Mouse (Mus musculus): ENCODE measurements around the gene Lrp5.

The Lrp5 gene

DNA sequence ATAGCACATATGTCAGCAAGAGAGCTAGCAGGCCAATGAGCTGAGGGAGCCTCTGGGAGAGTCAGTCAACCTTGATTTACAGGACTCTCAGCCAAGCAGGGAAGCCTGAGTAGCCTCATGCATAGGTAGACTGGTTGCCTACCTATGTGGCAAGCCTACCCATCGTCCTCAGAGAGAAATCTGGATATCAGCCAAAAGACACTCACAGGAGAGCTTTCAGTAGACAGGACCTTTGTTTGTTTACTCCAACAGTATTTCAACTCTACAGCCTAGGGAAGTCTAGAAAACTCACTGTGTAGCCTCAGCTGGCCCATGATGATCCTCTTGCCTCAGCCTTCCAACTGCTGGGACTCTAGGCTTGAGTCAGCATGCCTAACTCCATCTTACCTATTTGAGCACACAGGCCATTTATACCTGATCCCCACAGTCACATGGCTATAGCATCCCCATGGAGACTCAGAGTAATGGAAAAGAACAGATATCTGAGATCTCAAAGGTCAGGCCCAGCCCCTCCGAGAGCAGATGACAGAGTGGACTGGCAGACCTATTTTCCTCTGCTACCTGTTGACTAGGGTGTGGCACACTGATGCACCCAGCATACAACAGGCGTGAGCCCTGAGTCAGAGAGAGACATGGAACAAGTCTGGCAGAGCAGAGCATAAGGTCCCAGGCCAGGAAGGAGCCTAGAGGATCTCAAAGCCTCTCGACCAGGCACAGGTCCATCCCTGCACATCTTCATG, 73.7 kb downstream of the Lrp5 start:
- no peak for DNase-seq (ENCODE audit: low spot score in 2 of 2)

DNA sequence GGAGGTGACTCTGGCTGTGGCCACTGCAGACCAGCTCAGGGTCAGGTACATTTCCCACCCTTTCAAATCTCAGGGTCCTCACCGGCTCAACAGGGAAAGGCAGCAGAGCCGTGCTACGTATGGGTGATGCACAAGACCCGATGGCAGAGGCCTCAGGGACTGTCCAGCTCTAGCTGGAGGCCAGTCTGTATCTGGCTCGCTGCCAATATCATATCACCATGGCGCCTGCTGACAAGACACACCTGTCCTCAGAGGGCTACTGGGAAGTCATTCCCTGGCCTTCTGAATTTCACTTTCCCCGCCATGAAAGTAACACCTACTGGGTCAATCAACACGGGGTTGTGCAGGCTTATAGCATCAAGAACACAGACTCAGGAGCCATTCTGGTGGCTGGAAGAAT, 74.6 kb downstream of the Lrp5 start:
- no peak for DNase-seq (ENCODE audit: low spot score in 2 of 2)

DNA sequence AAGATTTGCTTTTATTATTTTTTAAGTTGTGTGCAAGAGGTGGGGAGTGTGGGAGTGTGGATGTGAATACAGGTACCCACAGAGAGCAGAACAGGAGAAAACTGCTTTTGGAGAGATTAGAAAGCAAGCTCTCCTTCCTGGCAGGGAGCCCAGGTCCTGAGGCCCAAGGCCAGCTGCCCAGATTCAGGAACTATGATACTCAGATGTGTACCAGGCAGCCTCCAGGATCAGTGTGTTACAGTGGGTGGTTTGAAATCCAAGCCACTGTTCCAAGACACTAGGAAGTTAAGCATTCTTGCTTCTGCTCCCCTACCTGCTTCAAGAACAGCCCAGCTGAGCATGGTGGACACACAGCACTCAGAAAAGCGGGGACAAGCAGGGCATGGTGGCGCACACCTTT, 75.5 kb downstream of the Lrp5 start:
- no peak for DNase-seq (ENCODE audit: low spot score in 2 of 2)

DNA sequence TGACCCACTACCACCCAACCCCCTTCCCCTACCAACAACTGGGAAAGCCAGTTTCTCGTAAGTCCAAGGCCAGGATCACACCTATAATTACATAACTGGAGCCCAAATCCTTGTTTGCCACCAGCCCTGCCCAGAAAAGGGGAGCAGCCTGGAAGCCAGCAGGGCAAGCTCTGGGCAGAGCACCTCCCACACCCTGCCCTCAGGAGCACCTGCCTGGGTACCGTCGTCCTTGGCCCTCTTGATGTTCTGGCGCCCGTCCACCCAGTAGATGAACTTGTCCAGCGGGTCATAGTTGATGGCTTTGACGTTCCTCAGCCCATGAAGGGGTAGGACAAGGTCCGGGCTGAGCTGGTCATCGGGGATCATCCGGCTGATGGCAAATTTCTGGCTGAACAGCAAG, 76.5 kb downstream of the Lrp5 start:
- no peak for DNase-seq (ENCODE audit: low spot score in 2 of 2)

DNA sequence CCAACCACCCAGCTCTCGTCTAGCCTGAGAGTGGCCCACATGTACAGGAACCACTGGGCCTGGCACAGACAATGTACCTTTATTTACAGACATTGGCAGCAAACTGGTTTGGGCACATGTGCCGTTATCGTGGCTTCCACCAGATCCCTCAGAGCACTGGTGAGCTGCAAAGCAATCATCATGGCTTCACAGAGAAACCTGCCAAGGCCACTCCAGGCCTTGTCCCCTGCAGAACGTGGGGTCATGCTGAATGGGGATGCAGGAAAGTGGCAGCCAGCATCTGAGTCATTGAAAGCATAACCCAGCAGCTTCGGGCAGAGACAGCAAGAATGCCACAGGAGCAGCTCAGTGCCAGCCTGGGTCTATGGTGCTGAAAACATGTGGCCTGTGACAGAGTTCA, 92.0 kb downstream of the Lrp5 start:
- DNase-seq (ENCODE audit: low spot score in 2 of 2), result no peak

DNA sequence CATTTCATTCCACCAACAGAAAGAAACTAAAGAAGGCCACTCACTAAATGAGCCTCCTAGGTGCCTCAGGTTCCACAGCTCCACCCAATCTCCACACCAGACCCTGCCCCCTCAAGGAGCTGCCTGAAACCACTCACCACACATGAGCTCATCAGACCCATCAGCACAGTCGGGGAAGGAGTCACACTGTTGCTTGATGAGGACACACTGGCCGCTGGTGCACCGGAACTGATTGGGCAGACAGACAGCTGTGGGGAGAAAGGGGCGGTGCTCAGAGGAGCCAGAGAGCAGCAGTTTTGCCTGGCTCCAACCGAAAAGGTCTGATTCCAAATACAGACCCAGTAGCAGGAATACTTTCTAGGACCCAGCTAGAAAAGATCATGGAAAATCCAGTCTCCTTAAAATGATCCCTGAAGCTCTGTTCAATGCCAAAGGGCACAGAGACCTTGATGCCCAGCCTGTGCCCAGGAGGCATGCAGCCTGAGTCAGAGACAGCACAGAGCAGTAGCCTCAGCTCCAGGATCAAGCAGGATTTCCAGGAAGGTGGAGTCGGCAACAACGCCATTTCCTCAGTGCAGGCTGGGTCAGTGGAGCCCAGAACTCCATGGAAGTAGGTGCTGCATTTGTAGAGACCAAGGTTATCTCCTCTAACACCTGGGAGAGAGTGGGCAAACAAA, 92.8 kb downstream of the Lrp5 start:
- no peak for DNase-seq (ENCODE audit: low spot score in 2 of 2)

DNA sequence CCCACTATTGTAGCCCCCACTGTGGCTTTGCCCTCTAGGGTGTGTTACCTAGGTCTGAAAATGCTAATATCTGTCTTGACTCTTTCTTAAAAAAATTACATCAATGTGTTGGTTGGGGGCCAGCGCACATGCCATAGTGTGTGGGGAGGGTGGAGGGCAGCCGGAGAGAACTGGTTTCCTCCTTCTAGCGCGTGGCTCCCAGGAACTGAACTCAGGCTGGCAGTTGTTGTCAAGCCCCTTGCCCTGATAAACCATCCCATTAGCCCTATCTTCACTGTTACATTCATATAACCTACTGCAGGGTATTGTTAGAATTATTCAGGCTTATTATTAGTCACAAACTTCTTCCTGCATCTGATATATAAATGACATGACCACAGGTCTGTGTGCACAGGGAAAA, 96.4 kb downstream of the Lrp5 start:
- DNase-seq (ENCODE audit: low spot score in 2 of 2), result no peak

DNA sequence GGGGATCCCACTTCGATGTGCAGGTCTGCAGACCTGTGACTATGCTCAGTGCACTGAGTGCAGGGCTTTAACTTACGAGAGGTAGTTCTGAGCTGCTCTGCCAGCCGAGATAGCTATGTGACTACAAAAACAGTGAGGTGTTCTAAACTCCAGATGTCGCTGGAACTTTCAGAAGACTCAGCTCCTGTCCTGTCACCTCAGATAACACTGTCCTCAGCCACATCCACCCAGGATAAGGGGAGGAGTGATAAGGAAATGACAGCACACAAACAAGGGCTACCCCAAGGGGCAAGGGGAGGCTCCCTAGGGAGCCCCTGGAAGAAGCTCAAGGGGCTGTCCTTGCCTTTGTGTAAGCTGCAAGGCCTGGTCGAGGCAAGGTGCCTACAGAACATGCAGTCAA, 96.8 kb downstream of the Lrp5 start:
- DNase-seq (ENCODE audit: low spot score in 2 of 2), result no peak

DNA sequence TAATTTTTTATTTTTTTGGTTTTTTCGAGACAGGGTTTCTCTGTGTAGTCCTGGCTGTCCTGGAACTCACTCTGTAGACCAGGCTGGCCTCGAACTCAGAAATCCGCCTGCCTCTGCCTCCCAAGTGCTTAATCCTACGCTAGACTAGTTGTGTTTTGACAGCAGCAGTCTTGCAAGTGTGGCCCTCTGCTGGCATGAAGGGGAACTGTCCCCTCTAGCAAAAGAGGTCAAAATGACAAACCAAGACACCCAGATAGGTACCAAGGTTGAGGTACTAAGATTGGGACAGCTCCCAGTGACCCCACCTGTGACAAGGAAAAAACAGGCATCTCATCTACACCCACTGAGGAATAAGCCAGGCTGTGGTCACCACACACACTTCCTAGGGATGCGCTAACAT, 98.6 kb downstream of the Lrp5 start:
- DNase-seq (ENCODE audit: low spot score in 2 of 2), result peak; percentile 17 to 30

DNA sequence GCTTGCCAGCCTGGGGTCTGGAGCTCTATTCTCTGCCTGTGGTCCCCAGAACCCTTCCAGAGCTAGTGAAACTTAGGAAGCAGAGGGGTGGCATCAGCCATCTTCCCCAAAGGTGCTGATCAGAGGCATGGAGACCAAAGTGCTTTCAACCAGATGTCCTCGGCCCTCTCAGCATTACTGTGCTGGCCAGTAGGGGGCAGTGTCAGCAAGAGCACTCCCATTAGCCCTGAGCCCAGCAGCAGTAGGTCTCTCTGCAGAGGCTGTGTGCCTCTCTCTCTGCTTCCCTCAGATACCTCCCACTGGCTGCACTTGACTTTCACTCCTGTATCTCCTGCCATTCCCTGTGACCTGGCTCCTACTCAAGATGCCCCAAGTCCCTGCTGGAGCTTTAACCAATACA, 99.8 kb downstream of the Lrp5 start:
- DNase-seq (ENCODE audit: low spot score in 2 of 2), result peak; percentile 22 to 37

DNA sequence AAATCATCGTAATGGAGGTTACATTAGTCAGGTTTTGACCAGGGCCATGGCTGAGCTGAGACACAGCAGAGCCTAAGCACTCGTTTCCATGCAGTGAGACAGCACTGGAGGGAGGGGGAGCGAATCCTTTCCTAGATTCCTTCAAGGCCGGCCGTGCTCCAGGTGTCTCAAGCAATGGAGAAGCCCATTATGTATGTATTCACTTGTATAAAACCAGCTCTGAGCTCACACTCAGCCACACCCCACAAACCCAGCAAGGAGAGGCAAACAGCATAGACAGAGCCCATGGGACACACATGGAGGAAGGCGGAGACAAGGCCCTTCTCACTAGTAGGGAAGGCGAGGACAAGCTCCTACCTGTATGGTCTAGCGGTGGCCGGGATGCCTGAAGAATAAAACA, 100.3 kb downstream of the Lrp5 start:
- DNase-seq (ENCODE audit: low spot score in 2 of 2), result no peak

DNA sequence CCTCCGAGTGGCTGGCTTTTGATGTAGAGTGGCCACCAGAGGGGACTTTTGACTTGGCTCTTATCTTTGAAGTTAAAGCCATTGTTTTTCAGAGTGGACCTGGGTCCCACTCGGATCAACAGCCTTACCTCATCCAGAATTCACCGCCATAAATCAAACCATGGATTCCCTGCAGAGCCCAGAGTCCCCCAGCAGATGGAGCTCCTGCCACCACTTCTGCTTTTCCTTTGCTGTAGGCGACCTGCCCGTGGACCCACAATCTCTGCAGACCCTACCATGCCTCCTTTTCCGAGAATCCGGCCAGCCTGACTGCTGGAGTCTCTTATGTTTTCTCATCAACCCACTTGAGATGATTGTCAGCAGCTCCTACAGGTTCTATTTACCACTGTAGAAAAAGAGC, 105.0 kb downstream of the Lrp5 start:
- DNase-seq (ENCODE audit: low spot score in 2 of 2), result peak; percentile 26 to 29

DNA sequence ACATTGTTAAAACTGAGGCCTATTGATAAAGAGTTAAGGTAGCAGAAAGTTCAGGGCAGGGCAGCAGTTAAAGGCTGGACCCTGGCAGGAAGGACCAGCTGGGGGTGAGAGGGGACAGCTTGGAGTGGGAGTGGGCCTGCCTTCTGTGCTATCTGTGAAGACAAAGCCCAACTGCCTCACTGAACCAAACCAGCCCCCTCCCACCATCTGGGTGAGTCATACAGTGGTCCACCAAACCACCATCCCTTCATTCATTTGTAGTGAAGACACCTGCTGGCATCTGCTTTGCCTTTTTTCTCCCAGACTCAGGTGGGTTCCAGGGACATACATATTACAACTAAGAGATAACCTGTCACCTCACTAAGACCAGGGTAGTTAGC, 108.5 kb downstream of the Lrp5 start:
- DNase-seq (ENCODE audit: low spot score in 2 of 2), result no peak

DNA sequence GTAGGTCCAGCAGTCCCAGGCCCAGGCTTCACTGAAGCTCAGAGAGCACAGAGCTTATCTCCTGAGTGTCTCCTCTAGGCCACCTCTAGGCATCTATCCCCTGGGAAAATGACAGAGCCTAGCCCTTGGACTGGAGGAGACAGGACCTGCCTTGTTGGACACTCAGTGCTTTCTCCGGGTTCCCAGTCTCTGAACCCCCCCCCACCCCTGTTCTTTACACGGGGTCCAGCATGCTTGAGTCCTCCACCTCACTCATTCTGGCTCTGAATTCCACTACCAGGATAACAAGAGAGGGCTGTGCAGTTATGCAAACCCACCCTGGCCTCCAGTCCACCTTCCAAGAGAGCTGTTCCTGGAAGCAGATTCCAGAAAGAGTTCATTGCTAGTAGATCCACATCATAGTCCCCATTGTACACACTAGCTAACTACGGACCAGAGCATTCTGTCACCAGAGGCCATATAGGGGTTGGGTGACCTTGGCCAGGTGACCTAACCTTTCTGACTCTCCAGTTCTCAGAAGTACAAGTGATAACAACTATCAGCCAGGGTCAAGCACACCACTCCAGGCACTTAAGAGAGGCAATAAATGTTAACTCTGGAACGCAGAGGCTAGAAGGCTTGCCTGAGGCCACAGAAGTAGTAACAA, 109.0 kb downstream of the Lrp5 start:
- DNase-seq (ENCODE audit: low spot score in 2 of 2), result no peak

DNA sequence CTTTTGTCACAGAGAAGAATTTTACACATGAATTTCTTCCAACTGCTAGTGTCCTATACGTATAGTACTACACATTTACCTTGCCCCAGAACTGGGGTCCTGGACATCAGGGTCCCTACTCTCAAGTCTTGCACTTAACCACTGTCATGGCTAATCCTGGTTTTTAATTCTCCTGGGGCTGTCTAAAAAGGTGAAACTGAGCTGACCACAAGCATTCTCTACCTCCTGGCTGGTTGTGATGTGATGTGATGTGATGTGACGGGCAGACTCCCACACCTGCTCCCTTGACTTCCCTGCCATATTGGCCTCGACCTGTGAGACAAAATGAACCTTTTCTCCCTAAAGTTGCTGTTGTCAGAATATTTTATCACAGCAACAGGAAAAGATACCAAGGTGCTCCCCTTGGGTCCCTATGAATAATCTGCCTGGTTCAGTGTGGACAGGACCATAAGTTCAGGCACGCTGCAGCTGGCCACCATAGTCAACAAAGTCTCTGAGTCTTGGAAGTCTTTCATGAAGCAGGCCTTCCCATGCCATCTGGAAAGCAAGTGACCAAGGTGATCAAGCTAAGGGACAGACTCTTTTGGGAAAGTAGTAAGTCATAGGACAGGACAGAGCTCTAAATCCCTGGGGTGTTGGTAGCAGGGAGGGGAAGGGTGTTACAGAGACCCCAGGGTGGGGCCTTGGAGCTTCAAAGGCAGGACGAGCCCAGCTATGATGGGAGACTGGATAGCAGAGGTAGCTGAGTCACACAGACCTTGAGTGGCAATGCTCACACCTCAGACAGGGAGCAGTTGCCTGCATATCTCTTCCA, 109.7 kb downstream of the Lrp5 start:
- peak in 1 of 2 experiments; percentile 10 for DNase-seq (ENCODE audit: low spot score in 2 of 2)

DNA sequence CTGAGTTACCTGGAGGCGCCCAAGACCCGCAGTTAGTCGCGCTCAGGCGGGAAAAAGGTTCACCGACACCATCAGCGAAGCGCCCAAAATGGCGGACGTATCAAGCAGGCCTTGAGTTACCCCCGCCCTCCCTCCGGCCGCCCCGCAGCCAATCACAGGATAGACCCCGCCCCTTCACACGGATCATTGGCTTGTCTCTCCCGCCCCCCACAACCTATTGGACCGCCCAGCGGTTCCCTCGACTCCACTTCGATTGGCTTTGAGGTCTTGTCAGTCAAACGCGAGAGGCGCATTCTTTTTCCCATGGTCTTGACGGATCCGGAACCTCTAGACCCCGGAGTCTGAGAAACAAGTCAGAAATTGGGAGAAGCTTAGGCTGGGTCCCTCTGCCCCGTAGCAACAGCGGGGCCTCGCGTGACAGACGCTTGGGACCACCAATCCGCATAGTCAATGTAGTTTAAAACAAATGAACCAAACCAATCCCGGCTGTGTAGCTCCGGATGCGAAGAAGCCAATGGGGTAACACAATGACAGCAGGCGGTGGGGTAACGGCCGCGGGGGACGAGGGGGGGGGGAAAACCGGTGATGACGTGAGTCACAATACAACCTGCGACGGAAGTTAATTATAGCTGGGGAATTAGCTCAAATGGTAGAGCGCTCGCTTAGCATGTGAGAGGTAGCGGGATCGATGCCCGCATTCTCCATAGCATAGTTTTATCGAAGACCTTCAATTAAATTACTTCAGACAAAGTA, 110.6 kb downstream of the Lrp5 start, which contains the start of gene Ppp6r3:
Gene Ppp6r3 (minus strand): TSS at position 118 of the 753 bp plus-strand sequence.
- peak; percentile 97 to 98 for DNase-seq (ENCODE audit: low spot score in 2 of 2)

DNA sequence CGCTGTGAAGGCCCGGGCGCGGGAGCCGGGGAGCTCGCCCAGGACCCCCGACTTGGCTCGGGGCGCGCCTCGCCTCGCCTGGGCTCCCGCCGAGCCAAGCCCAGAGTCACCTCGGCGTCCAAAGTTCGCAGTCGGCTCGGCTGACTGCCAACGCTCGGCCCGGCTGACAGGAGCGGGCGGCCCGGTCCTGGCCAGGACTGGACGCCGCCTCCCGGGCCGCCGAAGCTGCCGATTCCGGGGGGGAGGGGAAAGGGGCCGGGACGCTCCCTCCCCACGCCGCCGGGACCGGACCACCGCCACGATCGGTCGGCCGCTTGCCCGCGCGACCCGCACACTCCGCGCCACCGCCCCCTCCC, 111.1 kb downstream of the Lrp5 start:
- DNase-seq (ENCODE audit: low spot score in 2 of 2), result no peak

DNA sequence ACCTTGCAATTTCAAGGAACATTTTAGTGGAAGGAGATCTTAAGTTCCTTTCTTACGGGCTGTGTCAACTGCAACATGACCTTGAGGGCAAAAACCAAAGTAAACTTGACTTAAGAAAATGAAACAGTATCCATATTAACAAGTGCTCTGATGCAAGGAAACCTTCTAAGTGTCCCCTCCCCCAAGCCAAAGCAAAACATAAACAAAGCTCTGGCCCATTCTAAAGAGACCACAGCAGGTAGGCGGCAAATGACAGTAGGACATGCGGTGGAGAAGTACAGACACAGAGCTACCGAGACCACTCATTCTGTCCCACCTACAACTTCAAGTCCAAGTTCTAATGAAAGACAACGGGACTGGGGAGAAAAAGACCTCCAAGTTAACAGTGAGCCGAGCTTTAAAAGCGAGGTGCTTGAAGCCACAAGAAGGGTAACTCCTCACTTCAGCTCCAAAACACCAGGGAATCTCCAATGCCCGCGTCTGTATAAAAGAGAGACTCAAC, 111.7 kb downstream of the Lrp5 start:
- no peak for DNase-seq (ENCODE audit: low spot score in 2 of 2)

DNA sequence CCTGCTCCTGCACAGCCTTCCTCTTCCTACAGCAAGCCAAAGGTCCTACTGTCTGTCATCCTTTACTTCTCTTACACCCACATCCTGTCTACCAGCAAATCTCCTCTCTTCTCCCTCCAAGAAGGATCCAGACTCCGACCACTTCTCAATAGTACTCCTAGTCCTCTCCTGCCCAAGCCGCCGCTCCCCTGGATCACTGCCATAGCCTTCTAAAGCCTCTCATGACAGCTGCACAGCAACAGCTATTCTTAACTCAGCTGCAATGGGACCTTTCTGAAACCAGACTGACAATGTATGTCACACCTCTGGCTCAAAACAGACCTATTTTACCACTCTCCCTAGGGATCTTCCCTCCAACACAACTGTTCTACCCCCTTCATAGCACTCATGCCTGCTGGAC, 122.1 kb downstream of the Lrp5 start:
- DNase-seq (ENCODE audit: low spot score in 2 of 2), result no peak

DNA sequence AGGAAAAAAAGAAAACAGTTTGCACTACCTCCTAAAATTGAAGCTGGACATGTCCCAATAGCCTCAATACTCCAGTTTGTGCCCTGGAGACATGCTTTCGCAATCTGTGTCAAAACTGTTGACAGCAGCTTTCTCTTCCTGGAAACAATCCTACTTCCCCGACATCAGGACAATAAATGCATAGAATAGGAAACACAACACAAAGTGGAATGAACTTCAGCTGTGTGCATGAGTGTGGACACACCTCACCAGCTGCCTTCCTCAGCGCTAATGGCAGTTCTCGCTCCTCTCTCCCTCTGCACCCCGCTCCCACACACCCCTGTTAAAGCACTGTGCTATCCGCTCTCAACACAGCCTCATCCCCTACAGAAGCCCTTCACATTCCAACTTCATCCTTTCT, 123.6 kb downstream of the Lrp5 start:
- DNase-seq (ENCODE audit: low spot score in 2 of 2), result no peak

DNA sequence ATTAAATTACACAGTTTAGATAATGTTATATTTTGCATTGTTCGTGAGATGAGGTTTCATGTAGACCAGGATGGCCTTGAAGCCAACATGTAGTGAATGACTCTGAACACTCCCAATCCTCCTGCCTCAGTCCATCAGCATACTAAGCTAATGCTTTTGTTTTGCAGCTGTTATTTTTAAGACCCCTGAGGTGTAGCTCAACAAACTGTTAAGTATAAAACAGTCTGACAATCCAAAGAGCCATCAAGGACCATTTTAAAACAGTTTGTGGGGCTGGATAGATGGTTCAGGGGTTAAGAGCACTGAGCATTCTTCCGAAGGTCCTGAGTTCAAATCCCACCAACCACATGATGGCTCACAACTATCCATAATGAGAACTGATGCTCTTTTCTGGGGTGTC, 124.1 kb downstream of the Lrp5 start:
- DNase-seq (ENCODE audit: low spot score in 2 of 2), result no peak
